Mouse (Mus musculus) neural tube, embryonic 11.5 days (tissue): Measurements from ENCODE around the gene Aspscr1. TPM values are rescaled to one million over a fixed set of nuclear protein-coding genes. Genes with fewer than 3 reads are reported as not detected.

Source experiments
- ATAC-seq: fragments of 200-750 bp; cut with Nextera tagmentation; 2 replicates; pipeline ENCODE4 v1.8.0; 2017; ENCODE audit warnings: moderate number of reproducible peaks, mild to moderate bottlenecking, moderate TSS enrichment, moderate library complexity; ENCODE audit not compliant: insufficient read depth, low FRiP score, low TSS enrichment
- DNase-seq: peaks from one replicate; pipeline ENCODE4 v3.0.0-alpha.2; 2015; ENCODE audit warnings: low spot score
- H3K27ac ChIP-seq: fragments of 300-500 bp; sonication (generic); 2 replicates; pipeline ENCODE4 v1.5.1; 2014; ENCODE audit warnings: low read depth, mild to moderate bottlenecking, low read length
- H3K27me3 ChIP-seq: fragments of 300-500 bp; sonication (generic); 2 replicates; pipeline ENCODE4 v1.6.1; 2014; ENCODE audit warnings: mild to moderate bottlenecking, low read length, mixed read lengths; ENCODE audit not compliant: control insufficient read depth, insufficient read depth
- H3K36me3 ChIP-seq: fragments of 300-500 bp; sonication (generic); 2 replicates; pipeline ENCODE4 v1.6.1; 2014; ENCODE audit warnings: mild to moderate bottlenecking, low read length, moderate library complexity, mixed read lengths; ENCODE audit not compliant: control insufficient read depth, insufficient read depth
- H3K4me1 ChIP-seq: fragments of 300-500 bp; sonication (generic); 2 replicates; pipeline ENCODE4 v1.6.1; 2014; ENCODE audit warnings: low read length, mixed read lengths; ENCODE audit not compliant: control insufficient read depth, insufficient read depth
- H3K4me2 ChIP-seq: fragments of 300-500 bp; sonication (generic); 2 replicates; pipeline ENCODE4 v1.6.1; 2014; ENCODE audit warnings: low read depth, mild to moderate bottlenecking, moderate library complexity
- H3K4me3 ChIP-seq: fragments of 300-500 bp; sonication (generic); 2 replicates; pipeline ENCODE4 v1.5.1; 2014; ENCODE audit warnings: low read depth, low read length
- H3K9ac ChIP-seq: fragments of 300-500 bp; sonication (generic); 2 replicates; pipeline ENCODE4 v1.6.1; 2014; ENCODE audit warnings: mild to moderate bottlenecking, low read length
- H3K9me3 ChIP-seq: fragments of 300-500 bp; sonication (generic); 2 replicates; pipeline ENCODE4 v1.6.1; 2016; ENCODE audit warnings: low read length; ENCODE audit not compliant: control insufficient read depth
- WGBS: fragments of 180-500 bp; shearing (Covaris S2); extraction: QIAGEN DNeasy Blood & Tissue Kit; methylation state at CpG from one replicate; pipeline ENCODE4 v1.1.7; 2014; 5-methylcytosine and 5-hydroxymethylcytosine counted together
- microRNA-seq: library from miRNA; unstranded; fragments of <30 nt; microRNA quantifications from one replicate; pipeline ENCODE4, GENCODE M21; 2016
- polyA plus RNA-seq: library from polyadenylated mRNA; unstranded; fragments of >200 nt; fragmentation: Nextera tagmentation; extraction: Ambion mirVana; gene quantifications from 2 replicates; pipeline ENCODE4 v1.2.1, GENCODE M21; 2014

Aspscr1 gene
- polyA plus RNA-seq, 1 experiment from 2014 or later, result 136 TPM

- Histone ChIP-seq H3K9me3 (no peaks in the 10 kb centered on the region), H3K4me1 (no peaks in the 10 kb centered on the region), H3K27ac (no peak overlapping the region), H3K36me3 (no peaks in the 10 kb centered on the region), H3K4me3 (no peak overlapping the region), H3K9ac (no peak overlapping the region), H3K27me3 (no peaks in the 10 kb centered on the region), H3K4me2 (no peak overlapping the region)
- 72% methylated on average over 7 of the region's 7 CpGs for WGBS
- DNase-seq (no peak), ATAC-seq (no peak)
Measured at GRCm38 (mm10) chr11:120744121-120744701, 71.4 kb downstream of the Aspscr1 start.

- Histone ChIP-seq H3K4me3 (no peak overlapping the region), H3K27ac (no peak overlapping the region), H3K36me3 (no peaks in the 10 kb centered on the region), H3K4me2 (no peak overlapping the region), H3K4me1 (no peaks in the 10 kb centered on the region), H3K9ac (no peak overlapping the region), H3K9me3 (no peaks in the 10 kb centered on the region), H3K27me3 (no peaks in the 10 kb centered on the region)
- DNase-seq (no peak), ATAC-seq (no peak)
- WGBS, result 83% methylated on average over 4 of the region's 4 CpGs
Measured at GRCm38 (mm10) chr11:120747974-120748373, 75.2 kb downstream of the Aspscr1 start.

- no peaks in the 10 kb centered on the region for H3K27me3 ChIP-seq
- no peak overlapping the region for H3K4me3 ChIP-seq
- no peak for DNase-seq
- no peak overlapping the region for H3K9ac ChIP-seq
- 67% methylated on average over 8 of the region's 8 CpGs for WGBS
- no peak overlapping the region for H3K4me2 ChIP-seq
- H3K27ac ChIP-seq, result no peak overlapping the region
- no peaks in the 10 kb centered on the region for H3K9me3 ChIP-seq
- no peaks in the 10 kb centered on the region for H3K36me3 ChIP-seq
- no peaks in the 10 kb centered on the region for H3K4me1 ChIP-seq
- no peak for ATAC-seq
Measured at GRCm38 (mm10) chr11:120749430-120749829, 76.7 kb downstream of the Aspscr1 start.

GRCm38 (mm10) chr11:120751606-120752005, 78.8 kb downstream of the Aspscr1 start:
- Histone ChIP-seq H3K27ac (no peak overlapping the region), H3K36me3 (no peaks in the 10 kb centered on the region), H3K9me3 (no peaks in the 10 kb centered on the region), H3K9ac (no peak overlapping the region), H3K27me3 (no peaks in the 10 kb centered on the region), H3K4me2 (no peak overlapping the region), H3K4me1 (no peaks in the 10 kb centered on the region), H3K4me3 (no peak overlapping the region)
- 72% methylated on average over 4 of the region's 4 CpGs for WGBS
- no peak for DNase-seq
- ATAC-seq, result no peak

Small RNAs within 50 kb of the gene (microRNA-seq; reads per million reads assigned to microRNA genes)
- gene Mir6936, result 2.1 reads per million

Other genes with a start within 250 kb of the Aspscr1 start
- gene Nploc4, start 235.3 kb upstream of the Aspscr1 start, polyA plus RNA-seq, result 44.7 and 51.0 TPM in 2 replicates
- not detected in 2 replicates for gene Tspan10, start 230.3 kb upstream of the Aspscr1 start, polyA plus RNA-seq
- gene Pde6g, start 219.5 kb upstream of the Aspscr1 start, polyA plus RNA-seq, result 0.65 TPM in 1 of 2 replicates, not detected in the other
- gene Oxld1, start 214.9 kb upstream of the Aspscr1 start, polyA plus RNA-seq, result 12.0 and 14.4 TPM in 2 replicates
- 26.4 and 29.0 TPM in 2 replicates for gene Ccdc137, start 214.9 kb upstream of the Aspscr1 start, polyA plus RNA-seq
- 61.2 and 65.7 TPM in 2 replicates for gene Arl16, start 205.4 kb upstream of the Aspscr1 start, polyA plus RNA-seq
- gene Mrpl12, start 188.4 kb upstream of the Aspscr1 start, polyA plus RNA-seq, result 142 and 145 TPM in 2 replicates
- 41.4 and 49.5 TPM in 2 replicates for gene Slc25a10, start 181.1 kb upstream of the Aspscr1 start, polyA plus RNA-seq
- 0.19 and 0.24 TPM in 2 replicates for gene Gcgr, start 142.3 kb upstream of the Aspscr1 start, polyA plus RNA-seq
- 244 and 251 TPM in 2 replicates for gene Mcrip1, start 123.2 kb upstream of the Aspscr1 start, polyA plus RNA-seq
- gene Ppp1r27, start 121.8 kb upstream of the Aspscr1 start, polyA plus RNA-seq, result not detected in 2 replicates
- 562 and 566 TPM in 2 replicates for gene P4hb, start 99.7 kb upstream of the Aspscr1 start, polyA plus RNA-seq
- 686 and 719 TPM in 2 replicates for gene Arhgdia, start 91.3 kb upstream of the Aspscr1 start, polyA plus RNA-seq
- 669 and 698 TPM in 2 replicates for gene Alyref, start 74.6 kb upstream of the Aspscr1 start, polyA plus RNA-seq
- gene Anapc11, start 74.6 kb upstream of the Aspscr1 start, polyA plus RNA-seq, result 198 and 199 TPM in 2 replicates
- 0.78 TPM in 1 of 2 replicates, not detected in the other for gene Npb, start 64.5 kb upstream of the Aspscr1 start, polyA plus RNA-seq
- 109 and 118 TPM in 2 replicates for gene Pcyt2, start 55.0 kb upstream of the Aspscr1 start, polyA plus RNA-seq
- gene Sirt7, start 47.7 kb upstream of the Aspscr1 start, polyA plus RNA-seq, result 37.2 and 39.0 TPM in 2 replicates
- gene Mafg, start 39.4 kb upstream of the Aspscr1 start, polyA plus RNA-seq, result 26.5 and 27.5 TPM in 2 replicates
- 31.8 and 33.8 TPM in 2 replicates for gene Pycr1, start 29.2 kb upstream of the Aspscr1 start, polyA plus RNA-seq
- 0.89 TPM in 1 of 2 replicates, not detected in the other for gene Myadml2, start 24.8 kb upstream of the Aspscr1 start, polyA plus RNA-seq
- 2.6 and 3.0 TPM in 2 replicates for gene Notum, start 11.8 kb upstream of the Aspscr1 start, polyA plus RNA-seq
- gene Cenpx, start 40.8 kb downstream of the Aspscr1 start, polyA plus RNA-seq, result 112 and 115 TPM in 2 replicates
- gene Lrrc45, start 41.0 kb downstream of the Aspscr1 start, polyA plus RNA-seq, result 39.7 and 44.7 TPM in 2 replicates
- 12.1 and 13.9 TPM in 2 replicates for gene Rac3, start 48.5 kb downstream of the Aspscr1 start, polyA plus RNA-seq
- 14.9 and 16.5 TPM in 2 replicates for gene Dcxr, start 54.3 kb downstream of the Aspscr1 start, polyA plus RNA-seq
- gene Cbr2, start 59.1 kb downstream of the Aspscr1 start, polyA plus RNA-seq, result 1.8 and 2.0 TPM in 2 replicates
- gene Hmga1b, start 89.8 kb downstream of the Aspscr1 start, polyA plus RNA-seq, result 7.7 and 8.6 TPM in 2 replicates
- gene Rfng, start 111.2 kb downstream of the Aspscr1 start, polyA plus RNA-seq, result 36.7 and 40.5 TPM in 2 replicates
- gene Gps1, start 111.3 kb downstream of the Aspscr1 start, polyA plus RNA-seq, result 286 and 291 TPM in 2 replicates
- gene Dus1l, start 123.4 kb downstream of the Aspscr1 start, polyA plus RNA-seq, result 83.4 and 84.7 TPM in 2 replicates
- gene Fasn, start 151.6 kb downstream of the Aspscr1 start, polyA plus RNA-seq, result 108 and 125 TPM in 2 replicates